Mouse (Mus musculus): ENCODE results near the gene Iqcg.

The Iqcg gene

DNA sequence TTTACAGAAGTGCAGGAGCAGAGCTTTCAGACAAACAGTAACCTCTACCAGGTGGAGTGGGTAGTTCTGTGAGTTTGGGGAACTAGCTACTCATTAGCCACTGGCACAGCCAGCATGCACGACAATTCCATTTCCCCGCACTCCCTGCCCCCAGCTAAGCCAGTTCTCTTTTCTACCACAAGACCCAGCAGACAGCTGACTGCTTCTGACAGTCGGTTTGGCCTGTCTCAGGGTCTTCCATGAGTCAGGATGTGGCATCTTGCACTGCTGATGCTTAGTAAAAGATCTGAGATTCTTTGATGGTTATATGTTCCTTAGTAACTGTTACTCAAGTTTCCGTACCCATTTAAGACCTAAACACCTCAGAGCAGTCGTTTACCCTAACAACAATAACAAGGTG is 83.5 kb downstream of the Iqcg start:
- DNase-seq = no peak

Data from cerebellum, adult 9-10 months (tissue).